Mouse (Mus musculus): Measurements from ENCODE around the gene Lce1i. TPM values are rescaled to one million over a fixed set of nuclear protein-coding genes. Genes with fewer than 3 reads are reported as not detected.

Gene Lce1i
- polyA plus RNA-seq, 1 experiment from 2014 or later: not detected

Other genes starting within 250 kb of the Lce1i start
- not detected in 2 replicates for gene 2310046K23Rik, start 244.4 kb downstream of the Lce1i start, polyA plus RNA-seq (2015; fragmentation: Nextera tagmentation; extraction: Ambion mirVana)
- gene Ivl, start 205.2 kb downstream of the Lce1i start, polyA plus RNA-seq (2015; fragmentation: Nextera tagmentation; extraction: Ambion mirVana): not detected in 2 replicates
- gene Smcp, start 189.9 kb downstream of the Lce1i start, polyA plus RNA-seq (2015; fragmentation: Nextera tagmentation; extraction: Ambion mirVana): not detected in 2 replicates
- gene 2210017I01Rik, start 171.4 kb downstream of the Lce1i start, polyA plus RNA-seq (2015; fragmentation: Nextera tagmentation; extraction: Ambion mirVana): not detected in 2 replicates
- not detected in 2 replicates for gene Lce6a, start 157.2 kb downstream of the Lce1i start, polyA plus RNA-seq (2015; fragmentation: Nextera tagmentation; extraction: Ambion mirVana)
- not detected in 2 replicates for gene Lce1a1, start 130.6 kb downstream of the Lce1i start, polyA plus RNA-seq (2015; fragmentation: Nextera tagmentation; extraction: Ambion mirVana)
- gene Lce1b, start 122.0 kb downstream of the Lce1i start, polyA plus RNA-seq (2015; fragmentation: Nextera tagmentation; extraction: Ambion mirVana): not detected in 2 replicates
- not detected in 2 replicates for gene Lce1a2, start 108.6 kb downstream of the Lce1i start, polyA plus RNA-seq (2015; fragmentation: Nextera tagmentation; extraction: Ambion mirVana)
- not detected in 2 replicates for gene Lce1c, start 99.7 kb downstream of the Lce1i start, polyA plus RNA-seq (2015; fragmentation: Nextera tagmentation; extraction: Ambion mirVana)
- gene Lce1d, start 91.7 kb downstream of the Lce1i start, polyA plus RNA-seq (2015; fragmentation: Nextera tagmentation; extraction: Ambion mirVana): not detected in 2 replicates
- gene Lce1e, start 69.8 kb downstream of the Lce1i start, polyA plus RNA-seq (2015; fragmentation: Nextera tagmentation; extraction: Ambion mirVana): not detected in 2 replicates
- gene Lce1f, start 58.5 kb downstream of the Lce1i start, polyA plus RNA-seq (2015; fragmentation: Nextera tagmentation; extraction: Ambion mirVana): not detected in 2 replicates
- not detected in 2 replicates for gene Gm38119, start 39.8 kb downstream of the Lce1i start, polyA plus RNA-seq (2015; fragmentation: Nextera tagmentation; extraction: Ambion mirVana)
- not detected in 2 replicates for gene Lce1g, start 26.6 kb downstream of the Lce1i start, polyA plus RNA-seq (2015; fragmentation: Nextera tagmentation; extraction: Ambion mirVana)
- not detected in 2 replicates for gene Lce1h, start 13.8 kb downstream of the Lce1i start, polyA plus RNA-seq (2015; fragmentation: Nextera tagmentation; extraction: Ambion mirVana)
- not detected in 2 replicates for gene Lce1j, start 11.6 kb upstream of the Lce1i start, polyA plus RNA-seq (2015; fragmentation: Nextera tagmentation; extraction: Ambion mirVana)
- gene Lce1k, start 29.0 kb upstream of the Lce1i start, polyA plus RNA-seq (2015; fragmentation: Nextera tagmentation; extraction: Ambion mirVana): not detected in 2 replicates
- not detected in 2 replicates for gene Kprp, start 48.3 kb upstream of the Lce1i start, polyA plus RNA-seq (2015; fragmentation: Nextera tagmentation; extraction: Ambion mirVana)
- gene Lce1l, start 72.4 kb upstream of the Lce1i start, polyA plus RNA-seq (2015; fragmentation: Nextera tagmentation; extraction: Ambion mirVana): not detected in 2 replicates
- not detected in 2 replicates for gene 2310050C09Rik, start 91.3 kb upstream of the Lce1i start, polyA plus RNA-seq (2015; fragmentation: Nextera tagmentation; extraction: Ambion mirVana)
- gene Lce3a, start 147.3 kb upstream of the Lce1i start, polyA plus RNA-seq (2015; fragmentation: Nextera tagmentation; extraction: Ambion mirVana): not detected in 2 replicates
- gene Lce3b, start 154.1 kb upstream of the Lce1i start, polyA plus RNA-seq (2015; fragmentation: Nextera tagmentation; extraction: Ambion mirVana): not detected in 2 replicates
- 0.62 TPM in 1 of 2 replicates, not detected in the other for gene Lce3c, start 165.6 kb upstream of the Lce1i start, polyA plus RNA-seq (2015; fragmentation: Nextera tagmentation; extraction: Ambion mirVana)
- gene Lce3d, start 178.5 kb upstream of the Lce1i start, polyA plus RNA-seq (2015; fragmentation: Nextera tagmentation; extraction: Ambion mirVana): not detected in 2 replicates
- not detected in 2 replicates for gene Lce3e, start 188.2 kb upstream of the Lce1i start, polyA plus RNA-seq (2015; fragmentation: Nextera tagmentation; extraction: Ambion mirVana)
- not detected in 2 replicates for gene Lce3f, start 213.3 kb upstream of the Lce1i start, polyA plus RNA-seq (2015; fragmentation: Nextera tagmentation; extraction: Ambion mirVana)
- gene Crct1, start 236.8 kb upstream of the Lce1i start, polyA plus RNA-seq (2015; fragmentation: Nextera tagmentation; extraction: Ambion mirVana): 1.9 and 2.3 TPM in 2 replicates
- gene Lce1m, start 240.2 kb upstream of the Lce1i start, polyA plus RNA-seq (2015; fragmentation: Nextera tagmentation; extraction: Ambion mirVana): not detected in 2 replicates